Mouse (Mus musculus): ENCODE results near the gene Gm21861. TPM values are rescaled to one million over a fixed set of nuclear protein-coding genes. Genes with fewer than 3 reads are reported as not detected.

Gm21861 gene
- not detected for polyA plus RNA-seq (2012; fragmentation: generic; extraction: Trizol)

DNA sequence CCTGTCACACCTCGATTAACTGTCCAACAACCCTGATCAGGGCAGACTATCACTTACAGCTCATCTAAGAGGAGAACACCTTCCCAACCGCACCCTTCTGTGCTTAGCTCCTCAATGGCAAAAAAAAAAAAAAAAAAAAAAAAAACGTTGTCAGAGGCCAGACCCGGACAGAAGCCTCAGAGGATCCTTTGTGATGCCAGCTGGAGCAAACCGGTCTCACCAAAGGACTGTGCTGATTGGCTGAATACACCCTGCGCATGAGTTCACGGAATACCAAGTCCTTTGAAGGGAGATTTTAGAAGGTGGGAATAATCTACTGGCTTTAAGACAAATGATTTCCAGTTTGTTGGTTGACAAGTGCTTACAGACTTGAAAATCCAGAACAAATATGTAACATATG lies at the start of gene Gm21861:
Gm21861 (minus strand) TSS at position 101 of the 400 bp plus-strand sequence.

Measured in C3H10T1/2 (cell line).